Mouse (Mus musculus): ENCODE results near the gene Tmem231.

Tmem231 gene

DNA sequence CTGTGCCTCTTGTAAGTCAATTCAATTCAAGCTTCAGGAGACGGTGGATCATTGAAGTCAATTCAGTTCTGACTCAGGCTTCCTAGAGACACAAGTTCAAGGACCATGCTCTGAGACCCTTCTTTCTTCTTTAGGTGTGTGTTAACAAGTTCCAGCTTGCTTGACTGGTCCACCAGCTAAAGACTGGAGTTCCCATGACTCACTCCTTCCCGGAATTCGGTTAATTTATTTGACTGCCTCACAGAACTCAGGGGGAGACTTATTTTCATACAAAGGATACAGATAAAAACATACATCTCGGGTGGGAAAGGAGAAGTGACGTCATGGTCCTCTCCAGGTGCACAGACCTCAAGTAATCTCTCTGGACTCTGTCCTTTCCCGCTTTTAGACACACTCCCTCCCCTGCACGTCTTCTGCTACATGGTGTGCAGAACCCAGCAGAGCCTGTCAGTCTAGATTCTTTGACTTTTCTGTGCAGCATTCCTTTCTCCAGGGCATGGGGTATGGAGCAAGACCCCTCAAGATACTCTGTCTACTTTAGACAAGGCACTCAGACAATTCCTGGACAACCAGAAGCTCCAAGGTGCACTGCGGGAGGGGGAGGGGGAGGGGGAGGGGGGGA is 28.1 kb downstream of the Tmem231 start:
- DNase-seq (ENCODE audit: extremely low spot score): no peak

DNA sequence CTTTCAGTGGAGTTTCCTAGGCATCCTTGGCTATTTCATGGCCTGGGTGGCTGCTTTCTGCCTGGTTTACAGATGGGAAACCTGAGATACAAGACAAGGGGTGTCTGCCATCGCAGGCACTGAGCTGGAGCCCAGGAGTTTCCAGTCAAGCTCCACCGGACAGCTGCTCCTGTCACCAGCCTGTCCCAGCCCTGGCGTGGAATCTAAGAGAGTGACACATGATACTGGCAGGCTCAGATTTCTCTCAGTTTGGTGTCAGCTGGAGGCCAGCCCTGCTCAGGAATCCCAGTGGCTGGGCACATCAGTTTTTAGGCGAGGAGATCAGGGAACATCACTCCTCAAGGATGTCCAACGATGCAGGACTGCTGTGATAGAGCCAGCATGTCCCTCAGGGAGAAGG is 31.6 kb downstream of the Tmem231 start:
- peak; percentile 35 for DNase-seq (ENCODE audit: extremely low spot score)

DNA sequence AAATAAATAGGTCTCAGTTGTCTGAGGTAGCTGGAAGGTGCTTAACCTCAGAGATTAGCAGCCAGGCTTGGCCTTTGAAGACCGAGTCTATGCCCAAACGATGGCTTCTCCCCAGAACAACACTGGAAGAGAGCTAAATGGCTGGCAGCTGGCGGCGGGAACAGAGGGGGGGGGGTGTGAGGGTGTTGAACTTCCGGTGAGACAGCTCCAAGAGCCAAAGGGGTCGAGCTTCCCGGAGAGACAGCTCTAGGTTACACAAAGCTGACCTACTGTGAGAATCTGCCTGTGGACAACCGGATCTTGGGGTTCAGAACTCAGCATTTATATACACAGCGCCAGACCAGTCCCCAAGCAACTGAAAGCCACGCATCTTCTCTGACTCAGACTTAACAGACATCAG is 35.1 kb downstream of the Tmem231 start:
- no peak for DNase-seq (ENCODE audit: extremely low spot score)

DNA sequence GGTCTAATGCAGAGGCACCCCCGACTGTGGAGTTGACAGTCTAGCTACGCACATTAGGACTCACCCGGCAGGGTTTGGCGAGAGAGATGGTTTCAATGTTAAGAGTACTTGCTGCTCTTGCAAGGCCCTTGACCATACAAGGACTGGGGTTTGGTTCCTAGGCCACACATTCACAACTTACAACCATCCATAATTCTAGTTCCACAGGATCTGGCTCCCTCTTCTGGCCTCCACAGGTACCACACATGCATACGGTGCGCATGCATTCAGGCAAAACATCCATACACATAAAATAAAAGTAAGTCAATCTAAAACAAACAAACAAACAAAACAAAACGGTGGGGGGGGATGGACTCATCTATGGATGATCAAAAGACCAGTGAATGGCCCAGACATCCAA is 38.7 kb downstream of the Tmem231 start:
- no peak for DNase-seq (ENCODE audit: extremely low spot score)

DNA sequence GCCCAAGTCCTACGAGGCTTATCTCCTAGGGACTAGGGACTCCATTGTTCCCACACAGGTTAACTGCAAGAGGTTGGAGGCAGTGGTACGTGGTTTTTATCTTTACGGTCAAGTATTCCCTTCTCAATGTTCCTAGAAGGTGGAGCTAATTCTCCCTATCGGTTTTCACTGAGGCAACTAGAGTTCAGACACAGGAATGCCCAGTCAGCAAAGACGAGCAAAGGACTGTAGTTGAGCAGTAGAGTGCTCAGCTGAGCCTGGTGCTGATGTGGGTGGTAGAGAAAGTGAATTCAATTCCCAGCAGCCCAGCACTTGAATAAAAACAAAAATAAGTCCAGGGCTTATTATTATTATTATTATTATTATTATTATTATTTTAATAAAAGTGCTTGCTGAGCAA is 41.1 kb downstream of the Tmem231 start:
- DNase-seq (ENCODE audit: extremely low spot score): no peak

DNA sequence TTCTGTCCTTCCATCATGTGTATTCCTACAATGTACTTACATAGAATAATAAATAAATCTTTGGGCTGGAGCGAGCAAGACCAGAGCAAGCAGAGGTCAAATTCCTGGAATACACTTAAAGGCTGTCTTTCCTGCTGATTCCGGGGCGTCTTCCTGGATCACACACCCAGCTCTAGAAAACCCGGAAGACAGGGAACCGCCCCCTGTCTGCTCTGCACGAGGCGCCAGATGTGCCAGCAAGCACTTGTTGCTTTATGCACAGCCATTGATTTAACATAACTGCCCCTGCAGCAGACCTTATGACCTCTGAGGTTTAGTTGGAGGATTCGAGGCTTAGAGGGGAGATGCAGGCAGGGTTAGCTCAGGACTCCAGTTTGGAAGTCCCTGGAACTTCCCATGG is 41.7 kb downstream of the Tmem231 start:
- DNase-seq (ENCODE audit: extremely low spot score): no peak

DNA sequence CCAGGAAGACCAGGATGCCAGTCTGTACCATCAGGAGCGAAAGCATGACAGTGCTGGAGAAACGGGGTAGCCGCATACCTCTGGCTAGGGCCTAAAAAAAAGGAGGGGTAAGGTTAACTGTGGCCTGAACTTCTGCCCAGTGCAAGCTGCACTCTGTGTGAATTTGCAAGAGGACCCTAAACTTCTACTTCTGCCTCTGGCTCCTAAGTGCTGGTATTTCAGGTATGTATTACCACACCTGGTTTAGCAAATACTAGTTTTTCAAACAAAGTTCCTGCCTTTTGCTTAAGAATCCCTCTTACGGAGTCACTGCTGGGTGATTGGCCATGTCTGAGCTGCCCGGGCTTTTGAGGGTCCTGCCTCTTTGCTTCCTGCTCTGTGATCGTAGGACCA is 42.8 kb downstream of the Tmem231 start:
- DNase-seq (ENCODE audit: extremely low spot score): no peak

DNA sequence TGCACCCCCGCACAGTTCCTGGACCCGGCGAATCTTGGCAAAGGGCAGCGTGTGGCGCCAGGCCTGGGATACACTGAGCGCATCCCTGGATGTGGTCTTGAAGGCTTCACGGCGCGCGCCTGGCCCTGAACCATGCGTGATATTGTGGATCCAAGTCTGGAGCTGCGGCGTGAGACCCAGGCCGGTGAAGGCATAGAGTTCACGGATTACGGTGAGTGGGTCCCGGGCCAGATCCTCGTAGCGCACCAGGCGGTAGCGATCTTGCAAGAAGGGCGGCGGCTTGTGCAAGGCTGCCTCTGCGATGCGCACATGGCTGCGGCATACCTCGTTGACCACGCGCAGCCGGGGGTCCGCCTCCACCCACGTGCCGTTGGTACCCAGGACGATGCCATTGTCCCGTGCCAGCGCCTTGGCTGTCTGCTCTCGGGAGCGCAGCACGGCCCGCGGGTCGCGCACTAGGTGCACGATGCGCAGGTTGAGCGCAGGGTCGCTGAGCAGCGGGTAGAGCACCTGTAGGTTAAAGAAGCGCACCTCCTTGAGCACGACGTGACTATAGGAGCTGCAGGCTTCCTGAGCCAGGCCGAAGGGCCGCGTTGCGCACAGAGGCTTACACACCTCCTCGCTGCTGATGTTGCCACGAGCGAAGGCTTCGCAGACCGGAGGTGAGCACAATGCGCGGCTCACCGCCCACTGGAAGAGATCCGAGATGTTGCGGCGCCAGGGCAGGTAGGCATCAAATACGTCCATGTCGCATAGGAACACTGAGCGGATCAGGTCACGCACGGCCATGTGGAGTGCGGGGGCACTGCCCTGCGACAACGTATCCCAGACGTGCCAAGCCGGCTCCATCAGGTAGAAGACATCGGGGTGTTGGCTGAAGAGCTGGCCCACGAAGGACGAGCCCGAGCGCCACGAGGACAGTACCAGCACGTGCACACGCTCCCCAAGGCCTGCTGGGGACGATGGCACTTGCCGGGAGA is 43.5 kb downstream of the Tmem231 start:
- DNase-seq (ENCODE audit: extremely low spot score): no peak

DNA sequence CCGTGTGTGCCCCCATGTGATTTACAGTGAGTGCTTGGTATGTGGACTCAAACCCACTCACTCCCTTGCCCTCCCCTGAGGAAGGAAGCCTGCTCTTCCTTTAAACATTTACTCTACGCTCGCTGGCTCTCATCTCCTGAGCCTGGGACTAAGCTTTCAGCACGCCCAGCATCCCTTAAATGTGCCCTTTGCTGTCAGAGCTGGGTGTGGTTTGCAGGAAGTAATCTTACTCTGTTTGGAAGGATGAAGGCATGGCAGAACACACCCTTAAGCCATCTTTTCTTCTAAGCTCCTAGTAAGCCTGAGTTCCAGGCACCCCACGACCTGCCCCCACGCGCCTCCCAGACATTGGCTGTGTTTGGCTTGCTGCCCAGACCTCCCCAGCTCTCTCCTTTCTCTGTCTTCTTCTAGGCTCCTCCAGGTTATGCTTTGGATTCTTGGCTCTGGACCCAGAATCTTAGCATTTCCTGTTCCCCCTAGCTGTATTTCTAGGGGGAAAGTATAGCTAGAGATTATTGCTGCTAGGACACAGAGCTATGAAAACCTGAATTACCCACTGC is 45.5 kb downstream of the Tmem231 start:
- DNase-seq (ENCODE audit: extremely low spot score): no peak

DNA sequence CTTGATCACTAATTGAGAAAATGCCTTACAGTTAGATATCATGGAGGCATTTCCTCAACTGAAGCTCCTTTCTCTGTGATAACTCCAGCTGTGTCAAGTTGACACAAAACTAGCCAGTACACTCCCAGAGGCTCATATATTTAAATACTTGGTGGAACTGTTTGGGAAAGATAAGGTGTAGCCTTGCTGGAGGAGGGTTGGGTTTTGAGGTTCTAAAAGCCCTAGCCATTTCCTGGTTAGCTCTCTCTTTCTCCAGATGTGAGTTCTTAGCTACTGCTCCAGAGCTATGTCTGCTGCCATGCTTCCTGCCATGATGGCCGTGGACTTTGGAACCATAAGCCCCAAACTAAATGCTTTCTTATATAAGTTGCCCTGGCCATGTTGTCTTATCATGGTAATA is 46.2 kb downstream of the Tmem231 start:
- DNase-seq (ENCODE audit: extremely low spot score): no peak

DNA sequence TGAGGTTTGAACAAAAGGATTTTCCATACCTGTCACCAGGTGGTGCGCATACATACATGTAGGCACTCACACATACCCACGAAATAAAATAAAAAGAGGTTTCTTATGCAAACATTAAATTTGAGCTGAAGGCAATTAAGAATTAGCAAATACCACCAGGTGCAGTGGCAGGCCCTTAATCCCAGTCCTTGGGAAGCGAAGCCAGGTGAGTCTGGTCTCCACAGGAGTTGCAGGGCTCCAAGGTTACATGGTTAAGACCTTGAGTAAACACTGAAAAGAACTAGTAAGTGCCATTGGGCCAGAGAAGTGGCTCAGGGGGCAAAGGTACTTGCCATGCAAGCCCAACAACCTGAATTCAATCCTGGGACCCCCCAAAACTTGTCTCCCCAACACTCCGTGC is 50.1 kb downstream of the Tmem231 start:
- no peak for DNase-seq (ENCODE audit: extremely low spot score)

DNA sequence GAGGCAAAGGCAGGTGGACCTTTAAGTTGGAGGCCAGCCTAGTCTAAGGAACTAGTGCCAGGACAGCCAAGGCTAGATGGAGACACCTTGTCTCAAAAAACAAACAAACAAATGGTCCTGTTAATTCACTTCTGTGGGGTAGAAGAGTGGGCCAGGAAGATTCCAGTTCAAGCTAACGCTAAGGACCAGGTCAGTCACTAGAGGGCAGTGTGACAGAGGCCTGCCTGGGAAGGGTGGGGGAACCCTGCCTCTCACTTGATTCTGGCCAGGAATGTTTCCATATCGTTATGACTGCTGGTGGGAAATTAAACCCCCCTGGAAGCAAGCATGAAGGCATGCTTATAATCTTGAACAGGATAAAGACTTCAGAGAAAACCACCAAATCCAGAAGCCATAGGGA is 52.1 kb downstream of the Tmem231 start:
- peak; percentile 59 for DNase-seq (ENCODE audit: extremely low spot score)

DNA sequence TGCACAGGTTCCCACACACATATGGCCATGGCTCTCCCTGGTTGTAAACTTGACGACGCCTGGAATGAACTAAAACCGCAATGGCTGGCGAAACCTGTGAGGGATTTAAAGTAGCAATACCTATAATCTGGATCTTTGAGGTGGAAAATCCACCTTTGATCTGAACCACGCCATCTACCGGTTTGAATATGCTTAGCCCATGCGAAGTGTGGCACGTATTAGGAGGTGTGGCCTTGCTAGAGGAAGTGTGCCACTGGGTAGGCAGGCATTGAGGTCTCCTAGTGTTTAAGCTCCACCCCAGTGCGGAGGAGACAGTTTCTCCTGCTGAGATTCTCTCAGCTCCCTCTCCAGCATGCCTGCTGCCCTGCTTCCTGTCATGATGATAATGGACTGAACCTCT is 56.0 kb downstream of the Tmem231 start:
- no peak for DNase-seq (ENCODE audit: extremely low spot score)

DNA sequence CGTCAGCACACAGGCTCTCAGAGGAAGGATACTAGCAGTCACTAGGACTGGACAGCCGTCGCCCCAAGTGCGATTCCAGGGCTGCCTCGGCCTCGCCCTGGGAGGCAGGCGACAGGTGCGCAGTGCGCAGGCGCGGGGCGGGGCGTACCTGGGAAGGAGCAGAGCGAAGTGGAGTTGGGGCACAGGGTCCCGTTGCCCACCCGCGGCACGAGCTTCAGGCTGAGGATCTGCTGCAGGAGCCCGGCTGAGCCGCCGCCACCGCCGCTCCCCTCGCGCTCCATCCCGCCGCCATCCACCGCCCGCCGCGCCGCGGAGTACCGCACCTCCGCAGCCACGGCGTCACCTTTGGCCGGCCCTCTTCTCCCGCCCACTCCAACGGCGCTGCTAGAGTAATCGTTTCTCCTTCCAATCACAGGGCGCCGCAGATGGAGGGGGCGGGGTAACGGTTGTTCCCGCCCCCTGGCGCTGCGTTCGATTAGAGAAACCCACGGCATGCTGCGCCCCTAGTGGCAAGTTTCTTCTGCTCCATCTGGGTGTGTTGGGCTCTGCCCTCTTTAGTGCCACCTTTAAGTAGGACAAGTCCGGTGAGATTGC is 57.2 kb downstream of the Tmem231 start, which contains the start of gene Tmem170:
TSS of gene Tmem170 (minus strand) at position 396 of the 594 bp plus-strand sequence.
- DNase-seq (ENCODE audit: extremely low spot score): peak; percentile 97

DNA sequence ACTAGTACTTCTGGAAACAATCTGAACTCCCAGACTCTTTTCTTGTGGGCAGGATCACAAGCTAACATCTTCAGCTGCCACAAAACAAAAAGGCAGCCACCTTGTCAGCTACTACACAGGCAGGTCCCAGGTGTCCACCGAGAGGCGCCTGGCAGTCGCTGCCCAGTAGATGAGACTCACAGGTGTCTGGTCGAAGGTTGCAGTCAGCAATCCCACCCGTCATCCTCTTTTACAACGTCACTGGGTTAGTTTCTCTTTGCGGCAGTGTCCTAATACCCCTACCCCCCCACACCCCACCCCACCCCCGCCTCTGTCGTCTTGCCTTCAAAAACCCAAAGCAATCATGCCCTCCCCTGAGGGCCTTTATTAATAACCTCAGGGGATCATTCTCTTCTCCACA is 57.9 kb downstream of the Tmem231 start:
- DNase-seq (ENCODE audit: extremely low spot score): no peak

DNA sequence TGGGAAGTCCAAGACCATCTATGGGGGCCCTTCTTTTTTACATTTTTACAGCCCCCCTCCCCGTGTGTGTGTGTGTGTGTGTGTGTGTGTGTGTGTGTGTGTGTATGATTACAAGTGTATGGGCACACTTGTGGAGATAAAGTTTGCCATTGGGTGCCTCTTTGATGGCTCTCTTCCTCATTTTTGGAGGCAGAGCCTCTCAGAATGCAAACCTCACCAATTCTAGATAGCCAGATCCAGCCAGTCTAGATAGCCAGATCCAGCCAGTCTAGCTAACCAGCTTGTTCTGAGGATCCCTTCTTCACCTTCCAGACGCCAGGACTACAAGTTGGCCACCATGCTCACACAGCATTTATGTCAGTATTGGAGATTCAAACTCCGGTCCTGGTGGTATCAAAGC is 62.4 kb downstream of the Tmem231 start:
- no peak for DNase-seq (ENCODE audit: extremely low spot score)

DNA sequence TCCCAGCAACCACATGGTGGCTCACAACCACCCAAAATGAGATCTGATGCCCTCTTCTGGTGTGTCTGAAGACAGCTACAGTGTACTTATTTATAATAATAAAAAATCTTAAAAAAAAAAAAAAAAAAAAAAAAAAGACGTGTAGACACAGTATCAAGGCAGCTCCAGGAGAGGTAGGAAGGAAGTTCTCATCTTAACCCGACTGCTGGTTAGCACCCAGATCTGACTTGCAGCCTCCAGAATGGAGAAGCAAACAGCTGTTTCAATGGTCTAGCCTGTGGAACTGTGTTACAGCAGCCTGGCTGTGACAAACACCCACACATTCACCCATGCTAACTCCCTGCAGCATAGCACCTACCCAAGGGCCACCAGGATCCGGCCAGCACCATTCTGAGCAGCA is 63.3 kb downstream of the Tmem231 start:
- no peak for DNase-seq (ENCODE audit: extremely low spot score)

DNA sequence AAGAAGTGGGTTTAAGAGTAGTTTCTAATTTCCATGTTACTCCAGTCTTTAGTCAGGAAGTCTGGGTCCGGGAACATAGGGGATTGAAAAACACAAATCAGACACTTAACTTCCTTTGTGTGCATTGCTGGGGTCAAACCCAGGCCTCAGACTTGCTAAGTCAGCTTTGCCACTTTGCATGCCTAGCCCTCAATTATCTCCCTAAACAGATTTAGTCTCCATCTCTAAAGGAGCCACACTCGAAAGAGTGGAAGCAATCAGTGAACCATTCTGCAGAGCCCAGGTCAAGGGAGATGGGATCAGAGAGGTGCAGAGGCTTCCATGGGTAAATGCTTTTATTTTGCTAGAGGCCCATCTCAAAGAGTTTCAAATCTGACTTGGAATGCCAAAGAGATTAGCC is 65.0 kb downstream of the Tmem231 start:
- DNase-seq (ENCODE audit: extremely low spot score): no peak

DNA sequence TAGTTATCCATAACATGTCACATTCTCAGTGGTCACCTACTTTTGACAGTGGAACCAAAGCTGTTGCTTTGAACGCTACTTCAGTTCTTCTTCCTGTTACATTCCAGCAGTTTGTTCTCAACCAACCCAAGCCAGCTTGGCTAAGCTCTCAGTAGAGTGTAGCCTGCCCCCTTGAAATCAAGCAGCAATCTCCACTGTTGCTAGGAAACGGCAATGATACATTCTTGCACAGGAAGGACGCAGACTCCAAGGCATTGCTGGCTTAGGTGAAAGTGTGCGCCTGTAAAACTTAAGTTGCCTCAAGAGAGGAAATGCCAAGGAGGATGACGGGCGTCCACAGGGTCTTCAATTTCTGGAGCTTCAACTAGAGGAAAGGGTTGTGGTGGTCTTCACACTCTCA is 67.8 kb downstream of the Tmem231 start:
- no peak for DNase-seq (ENCODE audit: extremely low spot score)

DNA sequence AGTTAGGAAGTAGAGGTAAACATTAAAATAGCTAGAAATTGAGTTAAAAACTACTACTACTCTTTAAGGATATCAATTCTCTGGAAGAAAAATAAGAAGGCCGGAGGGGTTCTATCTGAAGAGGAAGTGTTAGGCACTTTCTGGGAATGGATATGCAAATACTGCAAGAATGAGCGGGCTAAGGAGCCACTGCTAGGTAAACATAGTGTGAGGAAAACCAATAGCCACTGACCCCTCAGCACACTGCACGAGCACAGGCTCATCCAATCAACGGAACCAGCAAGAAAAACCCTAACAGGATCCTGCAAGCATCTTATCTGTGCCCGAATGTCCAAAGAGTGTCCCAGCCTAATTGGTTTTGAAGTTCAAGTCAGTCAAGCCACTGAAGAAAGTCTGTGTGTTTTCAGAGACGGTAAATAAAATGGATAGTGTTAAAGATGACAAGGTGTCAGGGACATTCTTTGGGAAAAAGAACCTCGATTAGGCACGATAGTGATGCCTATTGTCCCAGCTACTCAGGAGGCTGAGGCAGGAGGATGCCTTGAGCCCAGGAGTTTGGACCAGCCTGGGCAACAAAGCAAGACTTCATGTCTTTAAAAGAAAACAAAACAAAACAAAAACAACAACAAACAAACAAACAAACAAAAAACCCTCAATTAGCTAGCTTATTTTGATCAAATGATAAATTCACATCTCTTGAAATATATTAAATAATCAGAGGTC is 68.4 kb downstream of the Tmem231 start:
- no peak for DNase-seq (ENCODE audit: extremely low spot score)

DNA sequence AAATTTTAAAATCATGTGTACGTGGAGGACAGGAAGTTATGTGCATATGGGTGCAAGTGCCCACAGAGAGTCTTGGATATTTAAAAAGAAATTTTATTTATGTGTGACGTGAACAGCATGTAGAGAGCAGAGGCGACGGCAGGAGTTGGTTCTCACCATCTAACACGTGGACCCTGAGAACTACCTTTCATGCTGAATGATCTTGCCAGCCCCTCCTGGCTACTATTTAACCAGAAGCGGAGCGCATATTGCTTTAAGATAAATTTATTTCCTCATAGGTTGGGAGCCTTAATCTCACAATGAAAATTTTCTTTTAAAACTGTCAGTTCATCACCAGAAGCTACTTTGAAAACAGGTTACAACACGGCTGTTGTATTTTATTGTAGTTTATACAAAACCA is 69.0 kb downstream of the Tmem231 start:
- DNase-seq (ENCODE audit: extremely low spot score): no peak

DNA sequence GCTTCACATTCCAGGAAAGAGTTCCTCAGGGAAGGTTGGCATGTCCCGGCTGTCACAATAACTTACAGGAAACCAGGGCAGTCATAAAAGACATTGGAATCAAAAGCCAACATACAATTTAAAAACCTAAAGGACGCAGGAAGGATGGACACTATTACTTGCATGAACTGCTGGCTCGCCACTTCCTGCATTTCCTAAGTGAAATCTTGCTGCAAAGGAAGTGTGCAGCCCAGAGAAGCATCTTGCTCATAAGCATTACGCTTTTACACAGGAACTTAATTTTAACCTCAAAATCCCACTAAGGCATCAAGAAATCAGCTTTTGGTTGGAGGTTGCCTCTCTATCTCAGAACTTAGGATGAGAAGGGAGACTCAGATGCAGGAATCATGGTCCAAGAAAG is 70.4 kb downstream of the Tmem231 start:
- no peak for DNase-seq (ENCODE audit: extremely low spot score)
